In the genomic region with DNA sequence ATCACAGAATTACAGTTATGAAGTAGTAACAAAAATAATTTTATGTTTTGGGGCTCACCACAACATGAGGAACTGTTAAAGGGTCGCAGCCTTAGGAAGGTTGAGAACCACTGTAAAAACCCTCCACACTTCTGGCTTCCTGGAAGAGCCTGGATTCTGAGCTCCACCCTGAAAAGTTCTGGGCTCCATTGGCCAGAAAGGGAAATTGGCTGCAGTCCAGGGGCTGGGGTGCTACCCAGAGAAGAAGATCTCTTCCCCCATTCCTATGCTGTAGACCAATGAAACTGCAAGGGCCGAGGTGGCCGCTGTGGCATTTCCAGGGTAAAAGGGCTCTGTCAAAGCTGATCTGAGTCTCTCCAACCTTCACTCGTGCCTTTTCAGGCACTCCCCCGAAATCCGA, we compare ENCODE assay signal across 13 mouse cellular contexts. TPM values are rescaled to one million over a fixed set of nuclear protein-coding genes. Genes with fewer than 3 reads are reported as not detected.
DNase-seq lines count a peak whose midpoint lies in the region; ATAC-seq and TF ChIP-seq lines count a peak whose summit lies in the region.
"Had no signal": no experiment of that assay in that cellular context is flagged by ENCODE, and none has a peak within 500 bp of the region (broad histone marks: within the 10 kb centered on the region; RNA-seq: fewer than 3 reads in every experiment).

No protein-coding gene starts in this region.

- TF ChIP-seq POLR2A in myocyte (IDR thresholded peaks at IDR 0.05; ENCODE audit: insufficient read length, low read depth) = no peak

- no peaks in the 10 kb centered on the region for H3K9me3 ChIP-seq in lung, embryonic 14.5 days (ENCODE audit: low read depth, low read length)
- no peaks in the 10 kb centered on the region for H3K9me3 ChIP-seq in heart, postnatal 0 days (replicated peaks; ENCODE audit: control insufficient read depth, low read length)

- peak overlapping the region; percentile 67; the same call in 1 of the 2 replicates for H3K4me2 ChIP-seq in lung, embryonic 14.5 days
- H3K4me2 ChIP-seq in heart, postnatal 0 days (ENCODE audit: low read depth, low read length) = no peak overlapping the region
- peak overlapping the region; percentile 99 for H3K4me2 ChIP-seq in myocyte (ENCODE audit: low read depth)

- intact Hi-C loops in gastrocnemius, adult 2 months (cut with DNase I) = loop anchor here (2.0 kb wide), 1 partner anchor 27 kb away; no protein-coding TSS in a partner anchor

- ATAC-seq in lung, embryonic 14.5 days (ENCODE audit: insufficient read depth) = peak; percentile 15; the same call in 1 of the 2 replicates
- no peak for ATAC-seq in heart, postnatal 0 days (ENCODE audit: insufficient read depth, low read depth)
- ATAC-seq: inflammation-experienced regulatory T-cells, adult 6 months; liver, postnatal 0 days had no signal

- peak overlapping the region; percentile 77 for H3K27ac ChIP-seq in gastrocnemius, adult 2 months
- H3K27ac ChIP-seq in lung, embryonic 14.5 days (ENCODE audit: low read depth) = no peak overlapping the region
- 0 out of 2 replicates have a peak overlapping the region, but pooled peaks have one; percentile 5 for H3K27ac ChIP-seq in heart, postnatal 0 days (ENCODE audit: low read depth)

- no peaks in the 10 kb centered on the region for H3K79me2 ChIP-seq in myocyte (ENCODE audit: control insufficient read depth, insufficient read depth)

- WGBS in lung, embryonic 14.5 days = 27% methylated on average over 6 of the region's 6 CpGs
- 43% methylated on average over 6 of the region's 6 CpGs for WGBS in heart, postnatal 0 days

- no peak for TF ChIP-seq EP300 in heart, postnatal 0 days (IDR thresholded peaks at IDR 0.05; ENCODE audit: low read depth)

- H3K4me1 ChIP-seq in lung, embryonic 14.5 days (ENCODE audit: insufficient read depth) = peaks cover 7% of the 10 kb centered on the region
- H3K4me1 ChIP-seq in heart, postnatal 0 days (ENCODE audit: control insufficient read depth, insufficient read depth) = peaks cover 5% of the 10 kb centered on the region; the same call in 1 of the 2 replicates

- TF ChIP-seq CTCF in gastrocnemius, adult 2 months (IDR thresholded peaks at IDR 0.05) = no peak
- TF ChIP-seq CTCF in lung, embryonic 14.5 days (IDR thresholded peaks at IDR 0.05; ENCODE audit: low read depth) = no peak
- TF ChIP-seq CTCF in heart, postnatal 0 days (IDR thresholded peaks at IDR 0.05; ENCODE audit: low read depth) = no peak

- H3K9ac ChIP-seq in lung, embryonic 14.5 days = no peak overlapping the region
- H3K9ac ChIP-seq in heart, postnatal 0 days (replicated peaks; ENCODE audit: low read depth, low read length) = no peak overlapping the region
- H3K9ac ChIP-seq: liver, postnatal 0 days had no signal

- H3K4me3 ChIP-seq in gastrocnemius, adult 2 months = peak overlapping the region; percentile 65
- no peak overlapping the region for H3K4me3 ChIP-seq in lung, embryonic 14.5 days (ENCODE audit: low read depth, low read length)
- no peak overlapping the region for H3K4me3 ChIP-seq in heart, postnatal 0 days (ENCODE audit: low read depth, low read length)
- peak overlapping the region; percentile 12 for H3K4me3 ChIP-seq in myocyte

- no peak overlapping the region for H3ac ChIP-seq in myocyte (ENCODE audit: control insufficient read depth, insufficient read length)

- no peaks in the 10 kb centered on the region for H3K27me3 ChIP-seq in lung, embryonic 14.5 days (ENCODE audit: insufficient read depth, low read length)
- no peaks in the 10 kb centered on the region for H3K27me3 ChIP-seq in heart, postnatal 0 days (ENCODE audit: control insufficient read depth, insufficient read depth, low read length)
- no peaks in the 10 kb centered on the region for H3K27me3 ChIP-seq in myocyte (ENCODE audit: control insufficient read depth, insufficient read depth, insufficient read length)

- H3K36me3 ChIP-seq in lung, embryonic 14.5 days (ENCODE audit: insufficient read depth) = no peaks in the 10 kb centered on the region
- no peaks in the 10 kb centered on the region for H3K36me3 ChIP-seq in heart, postnatal 0 days (replicated peaks; ENCODE audit: control insufficient read depth, insufficient read depth, low read length)
- no peaks in the 10 kb centered on the region for H3K36me3 ChIP-seq in myocyte (ENCODE audit: control insufficient read depth, insufficient read depth)

- peak; percentile 45 for DNase-seq in gastrocnemius, adult 2 months
- no peak for DNase-seq in gastrocnemius, adult 8-10 months (ENCODE audit: low spot score in 2 of 2)
- peak; percentile 53 for DNase-seq in lung, embryonic 14.5 days
- DNase-seq in lung, postnatal 14 days = no peak
- DNase-seq in heart, postnatal 0 days (ENCODE audit: low spot score) = no peak
- no peak for DNase-seq in adipocyte (ENCODE audit: low spot score)
- no peak for DNase-seq in right cerebral cortex, postnatal 25 days
- DNase-seq: B cell, adult 2 months; cerebellum, postnatal 36 days; liver, postnatal 0 days; right cerebral cortex, adult 18-20 months had no signal

TF ChIP-seq in myocyte, 11 proteins besides CTCF, POLR2A, EP300 and RAD21:
- TF ChIP-seq MAX (IDR thresholded peaks at IDR 0.05; ENCODE audit: low read depth) = no peak
- TF ChIP-seq MYOD1 (IDR thresholded peaks at IDR 0.05; ENCODE audit: control insufficient read depth in 1 of 3, insufficient read length in 2 of 3, low read depth in 2 of 3) = no peak
- TF ChIP-seq USF1 (IDR thresholded peaks at IDR 0.05; ENCODE audit: low read depth) = no peak
- no peak for TF ChIP-seq REST (IDR thresholded peaks at IDR 0.05; ENCODE audit: insufficient read depth, insufficient read length)
- TF ChIP-seq TCF3 (IDR thresholded peaks at IDR 0.05; ENCODE audit: insufficient read length, low read depth) = no peak
- TF ChIP-seq E2F4 (IDR thresholded peaks at IDR 0.05; ENCODE audit: insufficient read depth) = no peak
- no peak for TF ChIP-seq TCF12 (IDR thresholded peaks at IDR 0.05; ENCODE audit: insufficient read depth, poor library complexity, severe bottlenecking)
- TF ChIP-seq SRF (IDR thresholded peaks at IDR 0.05; ENCODE audit: control insufficient read depth, insufficient read length, low read depth) = no peak
- no peak for TF ChIP-seq POLR2AphosphoS2 (IDR thresholded peaks at IDR 0.05; ENCODE audit: insufficient read length, low read depth)
- TF ChIP-seq MYOG (IDR thresholded peaks at IDR 0.05; ENCODE audit: control insufficient read depth in 1 of 3, insufficient read depth in 1 of 3, insufficient read length in 2 of 3, low read depth in 2 of 3) = no peak
- no peak for TF ChIP-seq CEBPB (IDR thresholded peaks at IDR 0.05; ENCODE audit: insufficient read depth, poor library complexity, severe bottlenecking)
TF ChIP-seq in myocyte: peak in this region for 0.

RNA-seq across cellular contexts. Expression of a gene that starts 21.8 kb away (rescaled TPM):
- 10 to 100 TPM; 18.9 to 25.0 TPM for total RNA-seq in gastrocnemius, adult 2 months (2021)
- 10 to 100 TPM; 17.2 to 24.8 (median 23.2) TPM for total RNA-seq in gastrocnemius, adult 8-10 months (2022)
- polyA plus RNA-seq in lung, embryonic 14.5 days (2014; fragmentation: Nextera tagmentation; extraction: Ambion mirVana) = 271 and 297 TPM in 2 replicates
- 529 and 840 TPM in 2 replicates for total RNA-seq in heart, postnatal 0 days (2014; rRNA removed; ENCODE audit: low replicate concordance)
- polyA plus RNA-seq in heart, postnatal 0 days (2015; fragmentation: Nextera tagmentation; extraction: Ambion mirVana) = 128 and 145 TPM in 2 replicates
- polyA plus RNA-seq in myocyte (2012; fragmentation: generic; extraction: Trizol) = 219 TPM

Comparison
In these comparisons a context has a peak if more than half of its experiments do, and no peak if none do; other contexts are left out.
1. DNase-seq: peak in gastrocnemius, adult 2 months (single experiment) and lung, embryonic 14.5 days (single experiment); none in gastrocnemius, adult 8-10 months (0 of 2), lung, postnatal 14 days (single experiment), heart, postnatal 0 days (single experiment), adipocyte (single experiment) and right cerebral cortex, postnatal 25 days (single experiment).
2. H3K4me3 ChIP-seq: peak in gastrocnemius, adult 2 months (single experiment) and myocyte (single experiment); none in lung, embryonic 14.5 days (single experiment) and heart, postnatal 0 days (single experiment).
3. RNA of a gene that starts 21.8 kb away (total RNA-seq): 529 to 840 TPM in heart, postnatal 0 days; 18.9 to 25.0 TPM in gastrocnemius, adult 2 months and 17.2 to 24.8 TPM in gastrocnemius, adult 8-10 months; every median in the first group is over 10 times any median in the second.